Mouse (Mus musculus) CH12F3 (cell line): ENCODE measurements around the gene Decr2.
"Not testable (repeated sequence)": the region's sequence is repeated elsewhere in the genome, so short reads cannot be mapped to it uniquely, and the experiment has no call there.

Experiments
- in situ Hi-C: fragments of 300-500 bp; cut with MboI; formaldehyde crosslinking; loops from 2 replicates; pipeline ENCODE4 v1.14.3; 2020; ENCODE audit warnings: low sequenced_read_pairs

Gene Decr2

DNA sequence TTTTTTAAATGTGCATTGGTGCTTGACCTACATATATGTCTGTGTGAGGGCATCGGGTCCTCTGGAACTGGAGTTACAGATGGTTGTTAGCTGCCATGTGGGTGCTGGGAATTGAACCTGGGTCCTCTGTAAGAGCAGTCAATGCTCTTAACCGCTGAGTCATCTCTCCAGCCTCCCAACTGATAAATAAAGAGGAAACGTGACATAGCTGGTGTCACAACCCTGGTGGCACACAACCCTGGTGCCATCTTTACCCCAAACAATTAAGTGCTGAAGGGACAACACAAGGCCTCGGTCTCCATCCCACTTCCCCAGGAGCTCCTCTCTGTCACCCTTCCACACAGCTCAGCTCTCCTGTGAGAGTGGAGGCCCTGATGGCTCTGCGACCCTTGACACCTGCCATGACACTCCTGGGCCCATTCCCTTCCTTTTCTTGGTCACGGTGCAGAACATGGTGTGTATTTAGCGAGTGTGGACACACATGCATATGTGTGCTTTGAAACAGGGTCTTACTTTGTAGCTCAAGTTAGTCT is 23.6 kb downstream of the Decr2 start:
- in situ Hi-C loops = no loop called here

DNA sequence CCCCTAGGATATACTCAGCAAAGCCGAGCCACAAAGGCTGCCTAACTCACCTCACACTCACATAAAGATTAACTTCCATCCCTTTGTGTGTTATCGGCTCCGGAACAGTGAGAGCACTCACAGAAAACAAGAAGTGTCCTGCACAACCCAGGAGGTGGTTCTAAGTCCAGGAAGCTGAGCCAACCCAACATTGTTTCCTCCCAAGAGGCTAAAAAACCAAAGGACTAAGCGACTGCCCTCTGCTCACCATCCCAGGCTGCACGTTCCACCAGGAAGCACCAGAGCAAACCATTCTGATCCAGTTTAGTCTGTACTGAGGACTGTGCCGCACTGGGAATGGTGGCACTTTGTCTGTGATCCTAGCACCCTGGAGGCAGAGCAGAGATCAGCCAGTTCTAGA is 25.2 kb downstream of the Decr2 start:
- in situ Hi-C loops = no loop called here

DNA sequence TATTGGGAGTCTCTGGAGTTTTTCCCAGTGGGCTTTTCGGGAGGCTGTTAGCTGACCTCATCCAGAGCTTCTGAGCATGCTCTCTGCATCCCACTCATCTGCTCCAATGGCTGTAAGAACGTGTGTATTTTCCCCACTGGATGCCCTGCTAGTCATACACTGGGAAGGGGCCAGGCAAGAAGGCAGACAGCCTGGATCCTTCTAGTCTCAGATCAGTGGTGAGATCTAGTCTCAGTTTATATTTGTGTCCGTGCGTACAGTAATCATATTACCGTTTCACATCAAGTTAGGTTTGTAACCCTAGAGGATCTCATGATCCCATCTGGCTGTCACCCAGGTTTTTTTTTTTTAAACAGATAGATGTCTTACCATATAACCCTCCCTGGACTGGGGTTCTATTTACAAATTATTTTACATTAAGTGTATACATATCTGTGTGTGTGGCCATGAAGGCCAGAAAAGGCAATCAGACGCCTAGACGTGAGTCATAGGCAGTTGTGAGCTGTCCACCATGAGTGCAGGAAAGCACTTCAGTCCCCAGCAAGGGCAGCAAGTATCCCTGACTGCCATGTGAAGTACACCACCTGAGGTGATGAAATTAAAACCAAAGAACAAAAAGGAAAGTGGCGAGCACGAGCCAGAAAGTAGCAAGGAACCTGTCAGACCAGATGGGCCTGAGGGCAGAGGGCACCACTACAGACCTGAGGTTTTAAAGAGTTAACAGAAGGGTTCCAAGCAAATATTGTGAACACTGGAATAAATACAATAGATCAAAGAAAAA is 32.2 kb downstream of the Decr2 start:
- in situ Hi-C loops = no loop called here

DNA sequence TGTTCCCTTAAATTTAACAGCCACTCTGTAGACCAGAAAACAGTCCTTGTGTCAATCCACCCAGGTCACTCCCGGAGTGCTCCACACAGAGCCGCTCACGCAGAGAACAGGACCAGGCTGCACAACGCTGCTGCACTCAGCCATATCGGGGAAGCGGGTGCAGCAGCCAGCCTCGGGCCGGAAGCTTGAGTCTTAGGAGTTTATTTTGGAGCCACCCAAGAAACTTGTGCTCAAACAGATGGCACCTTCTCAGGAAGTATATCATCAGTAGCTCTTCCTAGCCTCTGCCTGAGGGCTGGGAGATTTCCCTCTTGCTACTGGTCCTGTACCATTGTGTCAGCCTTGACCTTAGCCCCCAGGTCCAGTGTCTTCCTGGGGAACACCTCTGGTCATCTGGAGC is 32.9 kb downstream of the Decr2 start:
- in situ Hi-C loops = no loop called here

DNA sequence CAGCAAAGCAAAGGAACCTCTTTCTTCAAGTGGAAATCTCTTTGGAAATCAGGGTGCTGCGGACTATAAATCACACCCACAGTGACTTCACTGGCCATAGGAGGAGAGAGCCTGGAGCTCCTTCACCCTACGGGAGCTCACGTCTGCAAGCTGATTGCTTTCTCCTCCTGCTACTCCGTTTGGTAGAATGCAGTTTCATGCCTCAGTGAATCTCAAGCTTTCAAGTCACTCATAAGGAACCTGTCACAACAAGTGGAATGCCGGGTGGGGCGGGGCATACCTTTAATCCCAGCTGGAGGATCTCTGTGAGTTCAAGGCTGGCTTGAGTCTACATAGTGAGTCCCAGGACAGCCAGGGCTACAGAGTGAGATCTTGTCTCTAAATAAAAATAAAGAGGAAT is 35.0 kb downstream of the Decr2 start:
- in situ Hi-C loops = no loop called here

DNA sequence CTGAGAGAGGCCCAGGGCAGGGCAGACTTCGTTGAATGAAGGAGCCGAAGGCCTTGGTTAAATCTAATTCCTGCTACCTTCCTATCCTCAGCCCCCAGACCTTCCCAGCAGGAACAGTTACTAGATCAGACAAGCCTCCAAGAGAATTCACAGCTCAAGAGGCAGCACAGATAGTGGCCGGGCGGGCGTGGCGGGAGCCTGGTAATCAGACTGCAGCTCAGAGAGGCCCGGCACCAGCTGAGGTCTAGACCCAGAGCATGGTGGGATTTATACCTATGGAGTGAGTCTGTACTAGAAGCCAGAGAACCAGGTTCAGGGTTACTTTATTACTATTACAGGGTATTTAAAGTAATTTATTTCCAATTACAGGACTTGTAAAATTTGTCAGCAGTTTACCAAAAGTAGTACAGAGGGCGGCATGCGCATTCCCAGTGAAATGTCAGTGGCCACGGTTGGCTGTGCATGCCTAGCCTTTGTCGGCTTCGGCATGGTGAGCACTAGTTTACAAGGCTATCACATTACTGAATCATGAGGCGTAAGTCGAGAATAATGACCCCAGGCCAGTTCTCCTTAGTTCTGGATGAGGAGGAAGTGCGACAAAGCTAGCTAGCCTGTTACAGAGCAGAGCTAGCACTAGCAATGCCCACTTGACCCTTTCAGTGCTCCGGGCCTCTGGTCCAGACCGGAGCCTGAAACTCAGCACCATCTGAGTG is 35.8 kb downstream of the Decr2 start:
- in situ Hi-C loops = no loop called here

DNA sequence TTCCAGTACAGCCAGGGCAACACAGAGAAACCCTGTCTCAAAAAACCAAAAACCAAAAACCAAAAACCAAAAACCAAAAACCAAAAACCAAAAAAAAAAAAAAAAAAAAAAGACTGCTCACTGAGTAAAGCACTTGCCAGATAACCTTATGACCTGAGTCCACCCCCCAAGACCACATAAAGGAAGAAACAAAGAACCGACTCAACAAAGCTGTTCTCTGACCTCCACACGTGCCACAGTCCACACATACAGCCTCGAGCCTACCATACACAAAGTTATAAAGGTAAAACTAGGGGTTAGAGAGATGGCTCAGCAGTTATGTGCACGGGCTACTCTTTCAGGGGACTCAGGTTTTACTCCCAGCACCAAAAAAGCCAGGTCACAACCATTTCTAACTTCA is 37.4 kb downstream of the Decr2 start:
- in situ Hi-C loops = no loop called here

DNA sequence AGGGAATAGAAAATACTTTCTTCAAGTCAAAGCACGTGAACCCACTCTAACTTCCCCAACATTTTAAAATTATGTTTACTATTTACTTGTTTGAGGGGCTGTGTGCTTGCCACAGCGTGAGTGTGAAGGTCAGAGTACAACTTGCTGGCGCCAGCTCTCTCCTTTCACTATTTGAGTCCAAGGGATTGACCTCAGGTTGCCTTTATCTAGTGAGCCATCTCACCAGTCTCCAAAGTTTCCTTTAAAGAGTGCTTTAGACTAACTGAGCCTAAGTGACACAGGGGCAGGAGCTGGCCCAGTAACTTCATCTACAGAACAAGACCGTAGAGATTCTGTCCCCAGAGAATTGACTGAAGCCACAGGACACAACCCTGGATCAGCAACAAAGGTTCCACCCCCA is 38.1 kb downstream of the Decr2 start:
- in situ Hi-C loops = no loop called here

DNA sequence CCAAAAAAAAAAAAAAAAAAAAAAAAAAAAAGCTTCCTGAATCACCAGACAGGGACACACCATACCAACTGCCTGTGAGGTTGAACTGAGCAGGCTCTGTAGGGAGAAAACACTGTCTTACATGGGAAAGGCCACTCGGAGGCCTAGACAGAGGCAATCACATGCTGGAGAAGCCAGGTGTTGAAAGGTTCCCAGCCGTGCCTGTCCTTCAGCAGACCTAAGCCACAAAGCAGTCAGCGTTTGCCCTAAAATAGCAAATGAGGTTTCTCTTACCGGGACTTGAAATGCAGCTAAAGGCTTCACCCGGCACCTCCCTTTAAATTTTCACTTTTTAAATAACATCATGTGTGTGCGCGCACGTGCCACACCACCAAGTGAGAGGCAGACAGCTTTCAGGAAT is 42.0 kb downstream of the Decr2 start:
- in situ Hi-C loops = no loop called here

DNA sequence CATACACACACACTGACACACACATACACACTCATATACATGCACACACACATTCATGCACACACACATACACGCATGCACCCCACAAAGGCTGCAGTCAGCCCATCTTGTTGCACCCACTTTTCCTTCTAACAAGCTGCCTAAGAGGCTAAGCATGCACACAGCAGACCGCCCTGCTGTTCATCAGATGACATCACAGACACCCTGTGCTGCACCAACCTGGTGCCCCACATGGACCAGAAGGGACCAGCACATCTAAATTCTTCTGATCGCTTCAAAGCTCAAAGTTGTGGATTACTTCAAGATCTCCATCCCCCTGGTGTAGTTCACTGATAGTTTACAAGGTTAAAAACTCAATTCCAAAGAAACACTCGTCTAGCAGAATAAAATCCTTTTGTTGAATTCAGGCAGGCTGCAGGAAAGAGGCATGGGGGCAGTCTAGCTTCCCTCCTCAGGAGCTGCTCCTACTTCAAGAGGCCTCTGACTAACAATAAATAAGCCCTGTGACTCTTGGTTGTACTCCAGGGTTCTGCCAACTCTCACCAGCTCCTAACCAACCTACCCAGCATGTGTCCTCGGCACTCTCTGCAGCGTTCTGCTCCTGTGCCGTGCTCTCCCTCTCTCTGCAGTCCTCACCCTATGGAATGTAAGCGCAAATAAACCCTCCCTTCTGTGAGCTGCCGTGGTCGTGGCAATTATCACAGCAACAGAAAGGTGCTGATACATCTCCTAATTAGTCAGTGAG is 43.7 kb downstream of the Decr2 start:
- in situ Hi-C loops = no loop called here

DNA sequence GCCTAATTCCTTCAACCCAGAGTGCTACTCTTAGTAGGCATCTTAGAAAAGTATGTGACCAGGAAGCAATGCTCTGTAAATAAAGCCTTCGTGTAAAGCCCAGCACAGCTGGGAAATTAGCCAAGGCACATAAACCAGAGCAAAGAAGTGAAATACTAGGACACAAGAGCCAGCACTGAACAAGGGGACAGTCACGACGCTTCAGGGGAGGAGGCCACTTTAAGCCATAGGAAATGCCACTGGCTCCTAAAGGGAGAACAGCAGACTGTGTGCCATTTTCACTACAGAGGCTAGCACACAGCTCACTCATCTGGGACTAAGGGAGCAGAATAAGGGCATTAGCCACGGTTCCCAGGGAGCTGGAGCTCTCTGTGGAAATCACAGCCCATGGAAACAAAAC is 44.9 kb downstream of the Decr2 start:
- in situ Hi-C loops = no loop called here

DNA sequence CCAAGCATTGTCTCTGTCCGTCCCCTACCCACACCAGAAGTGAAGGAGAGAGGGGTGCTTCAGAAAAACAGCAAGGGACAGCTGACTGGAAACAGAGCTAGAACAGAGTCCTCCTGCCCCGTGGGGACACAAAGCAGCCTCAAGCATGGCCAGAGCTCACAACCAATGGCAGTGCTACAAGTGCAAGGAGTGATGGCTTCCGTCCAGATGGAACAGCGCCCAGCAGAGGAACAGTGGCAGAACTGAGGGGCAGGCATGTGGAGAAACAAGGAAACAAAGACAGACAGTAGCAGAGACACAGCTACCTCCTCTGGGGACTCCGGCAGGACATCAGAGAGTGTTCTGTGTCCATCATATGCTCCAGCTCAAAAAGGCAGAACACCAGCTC is 46.9 kb downstream of the Decr2 start:
- in situ Hi-C loops = no loop called here

DNA sequence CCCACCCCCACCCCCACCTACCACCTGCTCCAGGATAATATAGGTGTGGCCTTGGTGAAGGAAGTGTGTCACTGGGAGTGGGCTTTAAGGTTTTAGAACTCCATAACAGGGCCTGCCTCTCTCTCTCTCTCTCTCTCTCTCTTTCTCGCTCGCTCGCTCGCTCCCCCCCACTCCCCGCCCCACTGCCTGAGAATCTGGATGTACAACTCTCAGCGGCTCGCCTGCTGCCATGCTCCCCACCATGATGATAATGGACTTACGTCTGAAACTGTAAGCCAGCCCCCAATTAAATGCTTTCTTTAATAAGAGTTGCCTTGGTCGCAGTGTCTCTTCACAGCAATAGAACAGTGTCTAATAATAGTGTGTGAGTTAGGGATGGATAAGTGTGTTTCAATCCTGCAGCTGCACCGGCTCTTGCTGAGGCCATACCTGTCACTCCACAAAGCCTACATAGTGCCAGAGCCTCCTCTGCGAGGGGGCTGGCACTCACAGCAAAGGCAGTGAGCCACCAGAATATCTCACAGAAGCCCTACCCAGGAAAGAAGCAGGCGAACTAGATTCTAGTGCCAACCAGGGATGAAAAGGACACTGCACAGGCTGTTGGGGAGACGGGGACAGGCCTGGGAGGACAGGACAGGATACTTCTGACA is 47.4 kb downstream of the Decr2 start:
- in situ Hi-C loops = no loop called here

DNA sequence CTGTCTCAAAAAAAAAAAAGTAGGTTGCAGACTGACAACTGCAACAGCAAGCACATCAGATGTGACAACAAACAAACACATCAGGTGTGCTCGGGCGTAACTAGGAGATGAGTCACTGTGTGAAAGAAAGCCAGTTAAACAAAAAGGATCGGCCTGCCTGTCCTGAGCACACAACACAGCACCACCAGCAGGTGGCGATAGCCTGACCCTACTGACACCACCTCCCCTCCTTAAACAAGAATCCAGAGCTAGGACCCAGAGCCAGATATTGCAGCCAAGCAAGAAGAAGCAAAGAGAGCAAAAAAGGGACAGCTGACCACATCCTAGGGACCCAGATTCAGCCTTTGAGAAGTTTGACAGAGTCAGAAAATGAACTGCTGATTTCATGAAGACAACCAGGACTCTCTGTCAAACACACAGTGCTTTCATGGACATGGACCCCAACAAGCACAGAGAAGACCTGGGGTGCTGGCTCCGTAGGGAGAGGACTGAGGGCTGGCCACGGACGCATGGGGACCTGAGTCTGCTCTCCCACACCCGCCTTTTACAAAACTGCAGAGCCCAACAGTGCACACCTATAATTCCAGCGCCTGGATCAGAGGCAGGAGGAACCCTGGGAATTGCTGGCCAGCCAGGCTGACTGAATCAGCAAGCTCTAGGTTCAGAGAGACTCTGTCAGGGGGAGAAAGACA is 48.9 kb downstream of the Decr2 start:
- in situ Hi-C loops = no loop called here

DNA sequence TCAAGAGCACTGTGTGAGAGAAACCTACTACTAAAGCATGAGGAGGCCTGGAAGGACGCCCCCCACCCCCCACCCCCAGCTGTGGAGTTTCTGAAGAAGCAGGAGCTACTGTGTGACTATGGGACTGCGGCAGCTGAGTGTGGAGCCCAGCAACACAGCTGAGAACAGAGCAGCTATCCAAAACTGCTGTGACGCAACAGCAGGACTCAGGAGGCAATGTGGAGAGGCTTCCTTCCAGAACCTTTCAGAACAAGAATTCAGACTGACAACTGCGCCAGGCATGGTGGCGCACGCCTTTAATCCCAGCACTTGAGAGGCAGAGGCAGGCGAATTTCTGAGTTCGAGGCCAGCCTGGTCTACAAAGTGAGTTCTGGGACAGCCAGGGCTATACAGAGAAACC is 49.4 kb downstream of the Decr2 start:
- in situ Hi-C loops = not testable (repeated sequence)

DNA sequence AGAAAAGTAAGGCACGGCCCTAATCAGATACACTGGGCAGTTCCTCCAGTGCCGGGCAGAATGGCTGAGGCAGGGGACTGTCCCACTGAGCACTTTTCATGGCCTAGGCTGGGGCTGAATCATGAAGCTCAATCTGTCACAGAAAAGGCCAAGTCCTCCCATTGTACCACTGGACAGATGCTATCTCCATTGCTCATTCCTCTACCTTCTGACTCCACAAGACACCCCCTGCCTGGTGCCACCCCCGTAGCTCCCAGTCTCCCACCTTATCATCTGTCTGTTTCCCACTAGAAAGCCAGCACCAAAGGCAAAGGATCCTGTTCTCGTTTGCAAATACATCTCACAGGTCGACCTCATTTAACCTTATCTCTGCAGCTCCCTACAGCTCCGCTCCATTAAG is 58.1 kb downstream of the Decr2 start:
- in situ Hi-C loops = no loop called here

DNA sequence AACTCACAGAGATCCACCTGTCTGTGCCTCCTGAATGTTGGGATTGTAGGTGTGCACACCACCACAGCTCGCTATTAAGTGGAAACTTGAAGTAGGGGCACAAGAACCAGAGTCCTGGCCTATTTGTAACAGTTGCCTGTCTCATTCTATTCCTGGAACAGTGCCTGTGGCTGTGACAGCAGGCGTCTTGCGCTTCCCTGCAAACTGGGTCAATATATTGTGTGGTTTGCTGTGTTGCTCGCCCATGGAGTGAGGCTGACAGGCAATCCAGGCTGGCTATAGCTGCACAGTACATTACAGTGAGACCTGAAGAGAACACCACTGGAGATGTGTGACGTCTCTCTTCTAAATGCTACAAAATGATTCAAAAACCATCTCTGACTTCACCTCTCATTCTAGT is 58.6 kb downstream of the Decr2 start:
- in situ Hi-C loops = no loop called here
